Mouse (Mus musculus): ENCODE measurements around the gene Ankrd66. TPM values are rescaled to one million over a fixed set of nuclear protein-coding genes. Genes with fewer than 3 reads are reported as not detected.

The Ankrd66 gene
- polyA plus RNA-seq, 1 experiment, result 0.23 TPM

- TF ChIP-seq REST (IDR thresholded peaks at IDR 0.05; ENCODE audit: insufficient read depth, insufficient read length) (no peak), USF1 (IDR thresholded peaks at IDR 0.05; ENCODE audit: low read depth) (no peak), TCF12 (IDR thresholded peaks at IDR 0.05; ENCODE audit: insufficient read depth, poor library complexity, severe bottlenecking) (no peak), MYOD1 (IDR thresholded peaks at IDR 0.05; ENCODE audit: control insufficient read depth in 1 of 3, insufficient read length in 2 of 3, low read depth in 2 of 3) (no peak), POLR2AphosphoS2 (IDR thresholded peaks at IDR 0.05; ENCODE audit: insufficient read length, low read depth) (no peak)
- peak overlapping the region; percentile 25 for H3K4me3 ChIP-seq
- no peak overlapping the region for H3K4me2 ChIP-seq (ENCODE audit: low read depth)
- H3ac ChIP-seq (ENCODE audit: control insufficient read depth, insufficient read length), result no peak overlapping the region
- no peaks in the 10 kb centered on the region for H3K27me3 ChIP-seq (ENCODE audit: control insufficient read depth, insufficient read depth, insufficient read length)
- no peaks in the 10 kb centered on the region for H3K79me2 ChIP-seq (ENCODE audit: control insufficient read depth, insufficient read depth)
- H3K36me3 ChIP-seq (ENCODE audit: control insufficient read depth, insufficient read depth), result no peaks in the 10 kb centered on the region
Observed at GRCm38 (mm10) chr17:43569287-43569686, 25.8 kb upstream of the Ankrd66 start.

DNA sequence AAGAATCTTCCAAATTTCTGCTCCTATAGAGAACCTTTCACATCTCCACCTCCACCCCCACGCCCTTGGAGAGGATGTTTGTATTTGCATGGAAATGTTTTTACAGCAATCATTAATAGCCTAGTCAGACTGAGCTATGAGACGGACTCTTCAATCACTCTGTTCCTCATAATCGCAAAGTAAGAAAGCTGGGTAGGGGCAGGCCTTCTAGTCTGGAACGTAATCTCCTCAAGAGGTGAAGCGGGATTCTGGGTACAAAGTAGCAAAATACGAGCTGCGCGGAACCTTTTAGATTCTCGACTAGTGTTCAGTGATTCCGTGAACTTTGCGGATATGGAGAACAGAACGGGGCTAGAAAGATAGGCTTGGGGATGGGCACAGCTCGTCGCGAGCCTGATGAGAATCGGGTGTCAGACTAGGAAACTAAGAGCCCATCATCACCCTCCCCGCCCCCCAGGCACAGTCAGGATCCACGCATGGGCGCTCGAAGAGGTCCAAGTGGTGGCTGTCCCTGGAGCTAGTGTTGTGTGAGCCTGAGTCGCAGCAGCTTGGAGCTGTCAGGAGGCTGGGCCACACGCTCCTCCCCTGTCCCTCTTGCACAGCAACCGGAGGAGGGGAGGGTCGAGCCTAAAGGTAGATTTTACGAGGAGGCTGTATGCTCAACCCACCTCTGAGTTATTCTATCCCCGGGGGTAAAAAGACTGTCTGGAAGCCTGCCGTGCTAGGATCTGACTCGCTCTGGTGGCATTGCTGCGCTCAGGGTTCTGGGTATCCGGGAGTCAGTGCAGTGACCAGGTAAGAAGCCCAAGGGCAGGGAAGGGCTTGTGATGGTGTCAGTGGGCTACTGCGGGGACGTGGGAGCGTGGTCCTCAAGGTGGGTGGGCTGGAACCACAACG is 24.8 kb upstream of the Ankrd66 start, which contains the start of gene Pla2g7:
Pla2g7 (plus strand) TSS at position 107 of the 897 bp plus-strand sequence.
- peak within 1 kb of the TSS; percentile 69 for H3K4me2 ChIP-seq (ENCODE audit: low read depth)
- H3ac ChIP-seq (ENCODE audit: control insufficient read depth, insufficient read length), result no peak within 1 kb of the TSS
- H3K4me3 ChIP-seq, result peak within 1 kb of the TSS; percentile 25
- no peaks in the 10 kb centered on the region for H3K79me2 ChIP-seq (ENCODE audit: control insufficient read depth, insufficient read depth)
- no peaks in the 10 kb centered on the region for H3K27me3 ChIP-seq (ENCODE audit: control insufficient read depth, insufficient read depth, insufficient read length)
- no peaks in the 10 kb centered on the region for H3K36me3 ChIP-seq (ENCODE audit: control insufficient read depth, insufficient read depth)
- no peak for TF ChIP-seq POLR2A (IDR thresholded peaks at IDR 0.05; ENCODE audit: insufficient read length, low read depth)
- no peak for TF ChIP-seq MYOG (IDR thresholded peaks at IDR 0.05; ENCODE audit: control insufficient read depth in 1 of 3, insufficient read depth in 1 of 3, insufficient read length in 2 of 3, low read depth in 2 of 3)
- no peak for TF ChIP-seq E2F4 (IDR thresholded peaks at IDR 0.05; ENCODE audit: insufficient read depth)
- TF ChIP-seq TCF12 (IDR thresholded peaks at IDR 0.05; ENCODE audit: insufficient read depth, poor library complexity, severe bottlenecking), result no peak
- no peak for TF ChIP-seq TCF3 (IDR thresholded peaks at IDR 0.05; ENCODE audit: insufficient read length, low read depth)
- TF ChIP-seq SRF (IDR thresholded peaks at IDR 0.05; ENCODE audit: control insufficient read depth, insufficient read length, low read depth), result no peak

- Histone ChIP-seq H3K27me3 (ENCODE audit: control insufficient read depth, insufficient read depth, insufficient read length) (no peaks in the 10 kb centered on the region), H3ac (ENCODE audit: control insufficient read depth, insufficient read length) (no peak overlapping the region), H3K36me3 (ENCODE audit: control insufficient read depth, insufficient read depth) (no peaks in the 10 kb centered on the region), H3K4me2 (ENCODE audit: low read depth) (peak overlapping the region; percentile 69), H3K79me2 (ENCODE audit: control insufficient read depth, insufficient read depth) (no peaks in the 10 kb centered on the region), H3K4me3 (peak overlapping the region; percentile 25)
- no peak for TF ChIP-seq TCF12 (IDR thresholded peaks at IDR 0.05; ENCODE audit: insufficient read depth, poor library complexity, severe bottlenecking)
- no peak for TF ChIP-seq TCF3 (IDR thresholded peaks at IDR 0.05; ENCODE audit: insufficient read length, low read depth)
- TF ChIP-seq REST (IDR thresholded peaks at IDR 0.05; ENCODE audit: insufficient read depth, insufficient read length), result no peak
- TF ChIP-seq MAX (IDR thresholded peaks at IDR 0.05; ENCODE audit: low read depth), result no peak
- no peak for TF ChIP-seq MYOG (IDR thresholded peaks at IDR 0.05; ENCODE audit: control insufficient read depth in 1 of 3, insufficient read depth in 1 of 3, insufficient read length in 2 of 3, low read depth in 2 of 3)
- TF ChIP-seq POLR2A (IDR thresholded peaks at IDR 0.05; ENCODE audit: insufficient read length, low read depth), result no peak
- TF ChIP-seq USF1 (IDR thresholded peaks at IDR 0.05; ENCODE audit: low read depth), result no peak
- no peak for TF ChIP-seq MYOD1 (IDR thresholded peaks at IDR 0.05; ENCODE audit: control insufficient read depth in 1 of 3, insufficient read length in 2 of 3, low read depth in 2 of 3)
- no peak for TF ChIP-seq CEBPB (IDR thresholded peaks at IDR 0.05; ENCODE audit: insufficient read depth, poor library complexity, severe bottlenecking)
- no peak for TF ChIP-seq POLR2AphosphoS2 (IDR thresholded peaks at IDR 0.05; ENCODE audit: insufficient read length, low read depth)
- TF ChIP-seq SRF (IDR thresholded peaks at IDR 0.05; ENCODE audit: control insufficient read depth, insufficient read length, low read depth), result no peak
- no peak for TF ChIP-seq E2F4 (IDR thresholded peaks at IDR 0.05; ENCODE audit: insufficient read depth)
Observed at GRCm38 (mm10) chr17:43567593-43567991, 24.2 kb upstream of the Ankrd66 start.

DNA sequence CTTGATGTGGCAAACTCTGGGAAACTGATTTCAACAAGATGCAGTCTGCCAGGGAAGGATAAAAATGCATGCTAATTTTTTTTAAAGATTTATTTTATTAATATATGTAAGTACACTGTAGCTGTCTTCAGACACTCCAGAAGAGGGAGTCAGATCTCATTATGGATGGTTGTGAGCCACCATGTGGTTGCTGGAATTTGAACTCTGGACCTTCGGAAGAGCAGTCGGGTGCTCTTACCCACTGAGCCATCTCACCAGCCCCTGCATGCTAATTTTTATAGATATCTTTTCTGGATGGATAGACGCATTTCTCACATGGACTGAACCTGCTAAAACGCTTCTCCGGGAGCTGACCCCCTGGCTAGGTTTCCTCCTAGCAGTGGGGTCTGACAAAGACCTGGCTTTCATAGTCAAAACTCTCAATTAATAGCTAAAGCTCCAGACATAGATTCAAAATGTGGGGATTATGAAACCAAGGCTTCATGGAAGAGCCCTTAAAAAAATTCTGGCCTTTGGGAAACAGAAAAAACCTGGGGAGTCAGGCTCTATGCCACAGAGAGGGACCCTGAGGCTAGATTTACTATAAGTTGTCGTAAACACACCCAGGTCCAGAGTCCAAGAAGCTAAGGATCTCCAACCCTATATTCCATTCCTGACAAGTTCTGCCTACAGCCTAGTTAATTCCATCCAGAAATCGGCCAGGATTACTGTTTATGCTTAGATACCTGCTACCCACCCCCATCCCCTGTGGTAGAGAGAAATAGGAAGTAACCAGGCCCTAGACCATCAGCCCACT is 20.0 kb upstream of the Ankrd66 start:
- Histone ChIP-seq H3K27me3 (ENCODE audit: control insufficient read depth, insufficient read depth, insufficient read length) (no peaks in the 10 kb centered on the region), H3K4me2 (ENCODE audit: low read depth) (no peak overlapping the region), H3K4me3 (no peak overlapping the region), H3ac (ENCODE audit: control insufficient read depth, insufficient read length) (no peak overlapping the region), H3K36me3 (ENCODE audit: control insufficient read depth, insufficient read depth) (no peaks in the 10 kb centered on the region), H3K79me2 (ENCODE audit: control insufficient read depth, insufficient read depth) (no peaks in the 10 kb centered on the region)
- no peak for TF ChIP-seq MYOD1 (IDR thresholded peaks at IDR 0.05; ENCODE audit: control insufficient read depth in 1 of 3, insufficient read length in 2 of 3, low read depth in 2 of 3)
- TF ChIP-seq MAX (IDR thresholded peaks at IDR 0.05; ENCODE audit: low read depth), result no peak
- TF ChIP-seq MYOG (IDR thresholded peaks at IDR 0.05; ENCODE audit: control insufficient read depth in 1 of 3, insufficient read depth in 1 of 3, insufficient read length in 2 of 3, low read depth in 2 of 3), result no peak
- TF ChIP-seq CEBPB (IDR thresholded peaks at IDR 0.05; ENCODE audit: insufficient read depth, poor library complexity, severe bottlenecking), result no peak
- TF ChIP-seq REST (IDR thresholded peaks at IDR 0.05; ENCODE audit: insufficient read depth, insufficient read length), result no peak
- TF ChIP-seq SRF (IDR thresholded peaks at IDR 0.05; ENCODE audit: control insufficient read depth, insufficient read length, low read depth), result no peak

All from myocyte (in vitro differentiated cells).